Mouse (Mus musculus) cerebellum, adult 2 months (tissue): ENCODE measurements around the gene Dag1.

Experiments
- CTCF ChIP-seq: fragments of 200-500 bp; IDR thresholded peaks from 2 replicates; pipeline ENCODE4 v1.5.1; 2011; ENCODE audit warnings: low read depth, mild to moderate bottlenecking, control low read depth, low read length, moderate library complexity, borderline replicate concordance; ENCODE audit not compliant: insufficient read depth
- POLR2A ChIP-seq: fragments of 200-500 bp; IDR thresholded peaks from 2 replicates; pipeline ENCODE4 v1.6.1; 2011; ENCODE audit warnings: low read length, control low read depth, borderline replicate concordance; ENCODE audit not compliant: insufficient read depth

- TF ChIP-seq CTCF (no peak), POLR2A (no peak)
Measured at GRCm38 (mm10) chr9:108204884-108205570, 58.7 kb downstream of the Dag1 start.
